Mouse (Mus musculus) heart, adult 18-20 months (tissue): ENCODE results near the gene Ccdc96. TPM values are rescaled to one million over a fixed set of nuclear protein-coding genes. Genes with fewer than 3 reads are reported as not detected.
A peak's percentile ranks its signal among the peaks of the same experiment; 100 is the strongest.

ENCODE experiments used
- DNase-seq, 2 experiments: peaks; one replicate each; pipeline ENCODE4 v3.0.0; 2021 to 2022; ENCODE audit warnings: mixed read lengths in 1 of 2
- total RNA-seq, 2 experiments: library from RNA; stranded (reverse); gene quantifications; 2 replicates each; pipeline ENCODE4 v1.2.3; 2021

Gene Ccdc96
- total RNA-seq, 2 experiments from 2014 or later = 0.13 to 0.42 TPM

DNA sequence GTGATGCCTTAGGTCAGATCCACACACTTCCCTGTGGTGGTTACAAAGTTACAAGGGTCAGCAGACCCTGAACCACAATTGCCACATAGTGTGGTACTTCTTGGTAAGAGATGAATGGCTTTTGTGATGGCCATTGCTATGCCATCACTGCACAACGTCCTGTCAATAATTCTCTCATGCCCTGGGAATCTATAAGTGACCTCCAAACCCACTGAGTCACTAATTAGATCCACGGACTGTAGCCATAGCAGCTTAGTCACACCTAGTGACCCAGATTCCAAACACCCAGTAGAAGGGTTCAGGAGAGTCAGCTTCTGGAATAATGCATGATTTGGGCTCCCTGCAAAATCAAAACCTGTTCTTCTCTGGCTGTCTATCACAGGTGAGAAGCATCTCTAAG lies 40.8 kb downstream of the Ccdc96 start:
- no peak for DNase-seq

DNA sequence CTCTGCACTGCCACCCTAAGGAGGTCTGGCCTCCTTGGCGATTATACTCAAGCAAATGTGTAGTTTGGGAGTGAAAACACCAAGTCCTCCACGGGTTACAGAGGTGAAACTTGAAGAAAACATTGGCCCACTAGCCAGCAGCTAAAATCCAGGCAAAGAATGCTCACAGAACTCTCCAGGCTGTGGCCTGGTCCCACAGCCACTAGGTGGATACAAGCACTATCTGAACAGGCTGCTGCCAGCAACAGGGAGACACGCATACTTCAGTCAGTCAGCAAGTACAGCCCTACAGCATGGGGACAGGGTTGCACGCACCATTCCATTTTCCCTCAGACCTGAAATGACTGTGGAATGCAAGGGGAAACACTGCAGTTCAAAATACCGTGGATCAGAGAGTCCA lies 41.9 kb downstream of the Ccdc96 start:
- DNase-seq = no peak

DNA sequence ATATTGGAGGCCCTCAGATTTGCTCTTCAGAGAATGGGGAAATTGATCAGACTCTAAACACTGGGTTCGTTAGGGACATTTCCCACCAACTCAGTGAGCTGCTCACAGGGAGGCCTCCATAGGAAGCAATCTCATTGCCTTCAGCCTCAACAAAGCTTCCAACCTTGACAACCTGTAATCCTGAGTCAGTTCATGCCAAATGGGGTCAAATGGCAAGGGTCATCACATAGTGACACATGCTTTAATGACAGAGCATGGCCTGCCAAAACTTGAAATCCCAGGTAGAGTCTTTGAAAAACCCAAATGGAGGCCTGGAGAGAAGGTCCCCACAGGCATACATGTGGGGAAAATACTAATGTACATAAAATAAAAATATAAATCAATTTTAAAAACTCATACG lies 42.5 kb downstream of the Ccdc96 start:
- DNase-seq = no peak

DNA sequence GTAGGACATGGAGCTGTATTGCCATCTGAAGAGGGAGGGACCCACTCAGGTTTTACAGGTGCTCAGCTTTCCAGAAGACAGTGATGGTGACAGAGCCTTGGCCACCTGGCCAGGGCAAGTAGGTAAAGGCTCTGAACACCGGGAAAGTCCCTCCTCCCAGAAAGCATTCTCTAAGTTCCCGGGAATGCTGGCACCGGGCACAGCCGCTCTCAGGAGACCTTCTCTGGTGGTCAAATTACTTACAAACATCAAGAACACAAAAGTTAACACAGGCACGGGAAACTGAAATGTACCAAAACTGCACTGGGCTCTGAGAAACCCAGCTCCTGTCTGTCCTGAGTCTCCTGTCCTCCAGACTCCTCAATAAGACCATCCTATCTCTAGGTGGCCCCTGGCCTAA lies 45.3 kb downstream of the Ccdc96 start:
- no peak for DNase-seq

DNA sequence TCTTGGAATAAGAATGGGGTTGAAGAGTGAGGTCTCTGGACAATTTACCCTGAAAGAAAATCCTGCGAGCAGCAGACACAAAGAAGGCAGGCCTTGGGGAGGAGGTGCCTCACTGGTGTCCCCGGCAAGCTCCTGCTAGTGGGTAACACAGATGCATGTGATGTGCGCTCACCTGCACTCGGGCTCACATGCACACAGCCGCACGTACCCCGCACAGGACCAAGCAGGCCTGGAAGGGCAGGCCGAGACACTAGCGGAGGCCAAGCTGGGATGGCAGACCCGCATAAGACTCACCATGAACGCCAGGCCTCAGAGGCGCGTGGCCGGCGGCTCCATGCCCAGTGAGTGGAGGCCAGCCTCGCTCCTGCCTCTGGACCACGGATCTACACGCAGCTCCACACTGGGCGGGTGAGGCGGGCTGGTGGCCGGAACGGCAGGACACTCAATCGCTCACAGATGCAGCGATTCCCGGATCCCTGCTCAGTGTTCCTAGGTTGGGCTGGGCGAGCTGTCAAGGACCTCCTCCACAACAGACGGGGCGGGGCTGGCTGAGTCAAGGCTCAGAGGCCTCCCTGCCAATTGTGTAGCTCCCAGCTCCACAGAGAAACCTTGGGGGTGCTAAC lies 45.9 kb downstream of the Ccdc96 start:
- DNase-seq = peak; percentile 97 to 98

DNA sequence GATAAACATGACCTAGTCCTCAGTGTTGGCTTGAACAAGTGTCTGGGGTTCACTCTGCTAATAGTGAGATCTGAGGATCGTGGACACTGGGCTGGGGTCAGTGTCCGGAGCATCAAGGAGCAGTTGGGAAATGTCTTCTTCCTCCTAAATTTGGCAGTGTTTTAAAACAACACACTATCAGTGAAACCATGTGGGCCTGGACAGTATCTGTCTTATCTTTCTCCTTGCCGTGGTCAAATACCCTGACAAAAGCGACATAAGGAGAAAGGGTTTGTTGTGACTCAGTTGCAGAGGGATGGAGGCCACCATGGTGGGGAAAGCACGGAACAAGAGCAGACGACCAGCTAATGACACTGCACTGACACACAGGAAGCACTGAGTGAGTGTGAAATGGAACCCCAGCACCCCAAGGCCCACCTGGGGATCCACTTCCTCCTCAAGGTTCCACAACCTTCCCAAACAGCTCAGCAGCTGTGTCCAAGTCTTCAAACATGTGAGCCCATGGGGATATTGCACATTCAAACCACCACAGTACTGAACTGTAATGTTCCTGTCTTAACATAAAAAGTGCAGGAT lies 50.2 kb downstream of the Ccdc96 start:
- no peak for DNase-seq

DNA sequence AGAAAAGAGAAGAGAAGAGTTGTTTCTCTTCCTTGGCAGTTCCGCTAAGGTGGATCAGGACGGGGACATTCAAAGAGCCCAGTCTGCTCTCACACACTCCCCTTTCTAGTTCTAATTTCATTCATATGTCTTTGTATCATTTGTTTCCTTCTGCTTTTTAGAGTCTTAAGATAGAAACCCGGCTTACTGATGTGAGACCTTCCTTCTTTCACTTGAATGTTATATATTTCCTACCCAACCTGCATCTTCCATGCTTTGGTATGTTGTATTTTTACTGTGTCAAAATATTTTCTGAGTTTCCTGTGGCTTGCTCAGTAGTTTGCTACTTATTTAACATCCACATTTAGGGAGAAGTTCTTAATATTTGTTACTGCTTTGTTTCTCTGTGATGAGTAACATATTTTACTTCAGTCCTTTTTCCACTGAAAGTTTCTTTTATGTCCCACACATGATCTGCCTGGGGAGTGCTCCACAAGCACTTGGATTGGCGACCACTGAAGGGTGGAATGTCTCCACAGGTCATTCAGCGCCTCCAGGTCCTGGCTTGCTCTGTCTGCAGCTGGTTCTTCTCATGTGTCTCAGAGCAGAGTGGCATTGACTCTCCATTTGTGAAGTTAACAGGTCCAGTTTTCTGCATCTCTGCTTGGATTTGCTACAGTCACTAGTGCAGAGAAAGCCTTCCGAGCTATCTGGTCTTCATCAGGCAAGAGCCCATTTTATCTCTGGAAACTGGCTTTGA lies 51.2 kb downstream of the Ccdc96 start:
- no peak for DNase-seq

DNA sequence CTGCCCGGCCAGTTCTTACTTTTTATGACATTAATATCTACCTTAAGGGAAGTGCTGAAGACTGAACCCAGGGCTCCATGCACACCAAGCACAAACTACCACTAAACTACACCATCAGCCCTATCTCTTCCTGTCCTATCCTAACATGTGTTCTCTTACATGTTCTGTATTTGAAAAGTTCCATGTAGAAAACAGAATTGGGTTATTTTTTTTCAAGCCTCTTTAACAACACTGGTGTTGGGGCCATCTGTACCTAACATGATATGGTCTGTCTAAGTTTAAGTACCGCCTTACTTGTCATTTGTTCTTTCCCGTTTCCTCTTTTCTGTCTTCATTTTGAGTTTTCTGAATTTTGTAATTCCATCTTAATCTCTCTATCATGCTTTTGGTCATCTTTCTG lies 52.0 kb downstream of the Ccdc96 start:
- DNase-seq = no peak

Other genes with a start within 250 kb of the Ccdc96 start
- gene Sorcs2, start 86.4 kb upstream of the Ccdc96 start, total RNA-seq = 10 to 100 TPM in 1 of 2 experiments, 1 to 10 TPM in 1; 8.2 to 11.0 TPM
- gene Grpel1, start 19.6 kb upstream of the Ccdc96 start, total RNA-seq = 10 to 100 TPM; 66.0 to 69.3 TPM
- gene Tada2b, start 303 bp upstream of the Ccdc96 start, total RNA-seq = 10 to 100 TPM; 15.8 to 16.2 TPM
- gene Tbc1d14, start 108.7 kb downstream of the Ccdc96 start, total RNA-seq = 10 to 100 TPM; 13.4 to 14.6 TPM
- 10 to 100 TPM; 85.9 to 89.3 TPM for gene D5Ertd579e, start 211.4 kb downstream of the Ccdc96 start, total RNA-seq